Mouse (Mus musculus) thymus, postnatal 4 days (tissue): ENCODE measurements around the gene Syn2.

Experiments used
- DNase-seq: peaks from one replicate; pipeline ENCODE4 v3.0.0; 2021

Gene Syn2

GRCm38 (mm10) chr6:115251531-115251985 is 116.9 kb downstream of the Syn2 start:
- peak; percentile 12 for DNase-seq

GRCm38 (mm10) chr6:115252099-115252873 is 117.6 kb downstream of the Syn2 start, which contains the start of gene Timp4:
Gene Timp4, minus strand, starts transcription at chr6:115252205.
- no peak for DNase-seq

- DNase-seq: no peak
Measured at GRCm38 (mm10) chr6:115255171-115255570, 120.5 kb downstream of the Syn2 start.

GRCm38 (mm10) chr6:115260507-115260906 is 125.8 kb downstream of the Syn2 start:
- no peak for DNase-seq

GRCm38 (mm10) chr6:115266791-115267190 is 132.1 kb downstream of the Syn2 start:
- DNase-seq: no peak

GRCm38 (mm10) chr6:115267916-115268315 is 133.2 kb downstream of the Syn2 start:
- peak; percentile 62 for DNase-seq

GRCm38 (mm10) chr6:115268551-115269385 is 134.1 kb downstream of the Syn2 start:
- no peak for DNase-seq

GRCm38 (mm10) chr6:115269561-115269960 is 134.9 kb downstream of the Syn2 start:
- no peak for DNase-seq

GRCm38 (mm10) chr6:115270085-115270484 is 135.4 kb downstream of the Syn2 start:
- no peak for DNase-seq

- DNase-seq: no peak
Measured at GRCm38 (mm10) chr6:115271326-115271725, 136.6 kb downstream of the Syn2 start.

GRCm38 (mm10) chr6:115271866-115272271 is 137.2 kb downstream of the Syn2 start:
- no peak for DNase-seq

GRCm38 (mm10) chr6:115273346-115273745 is 138.6 kb downstream of the Syn2 start:
- no peak for DNase-seq

- no peak for DNase-seq
Measured at GRCm38 (mm10) chr6:115274705-115275104, 140.0 kb downstream of the Syn2 start.

GRCm38 (mm10) chr6:115275116-115275815 is 140.6 kb downstream of the Syn2 start:
- no peak for DNase-seq

GRCm38 (mm10) chr6:115278086-115278485 is 143.4 kb downstream of the Syn2 start:
- DNase-seq: no peak

GRCm38 (mm10) chr6:115279639-115280038 is 144.9 kb downstream of the Syn2 start:
- no peak for DNase-seq

- DNase-seq: no peak
Measured at GRCm38 (mm10) chr6:115284153-115284552, 149.5 kb downstream of the Syn2 start.

- no peak for DNase-seq
Measured at GRCm38 (mm10) chr6:115286441-115286840, 151.7 kb downstream of the Syn2 start.

- no peak for DNase-seq
Measured at GRCm38 (mm10) chr6:115288223-115288622, 153.5 kb downstream of the Syn2 start.

GRCm38 (mm10) chr6:115290561-115290960 is 155.9 kb downstream of the Syn2 start:
- no peak for DNase-seq

- DNase-seq: no peak
Measured at GRCm38 (mm10) chr6:115291068-115291467, 156.4 kb downstream of the Syn2 start.

- no peak for DNase-seq
Measured at GRCm38 (mm10) chr6:115291823-115292222, 157.1 kb downstream of the Syn2 start.

- no peak for DNase-seq
Measured at GRCm38 (mm10) chr6:115292621-115293020, 157.9 kb downstream of the Syn2 start.
